Mouse (Mus musculus) embryonic fibroblast, embryonic 13.5 days (primary cell): ENCODE measurements around the gene Uba2.

ENCODE experiments used
- CTCF ChIP-seq: IDR thresholded peaks from 2 replicates; pipeline ENCODE4 v1.5.1; 2011; ENCODE audit warnings: mild to moderate bottlenecking, control low read depth, low read length, moderate library complexity, borderline replicate concordance; ENCODE audit not compliant: insufficient read depth
- POLR2A ChIP-seq: IDR thresholded peaks from 2 replicates; pipeline ENCODE4 v1.6.1; 2011; ENCODE audit warnings: low read depth, mild to moderate bottlenecking, control low read depth, low read length, moderate library complexity

- no peak for TF ChIP-seq CTCF
- TF ChIP-seq POLR2A: no peak
These were observed 28.3 kb downstream of the Uba2 start for GRCm38 (mm10) chr7:34141123-34141522.
